Mouse (Mus musculus) megakaryocyte, embryonic 14.5 days (primary cell): ENCODE results near the gene Shisa9.

Experiments
- FLI1 ChIP-seq: IDR thresholded peaks from 2 replicates; pipeline ENCODE4 v1.6.1; 2012; ENCODE audit warnings: low read length, inconsistent platforms, mixed read lengths
- GATA1 ChIP-seq: IDR thresholded peaks from 3 replicates; pipeline ENCODE4 v1.6.1; 2012; ENCODE audit warnings: mixed read lengths, low read length, inconsistent platforms, borderline replicate concordance

DNA sequence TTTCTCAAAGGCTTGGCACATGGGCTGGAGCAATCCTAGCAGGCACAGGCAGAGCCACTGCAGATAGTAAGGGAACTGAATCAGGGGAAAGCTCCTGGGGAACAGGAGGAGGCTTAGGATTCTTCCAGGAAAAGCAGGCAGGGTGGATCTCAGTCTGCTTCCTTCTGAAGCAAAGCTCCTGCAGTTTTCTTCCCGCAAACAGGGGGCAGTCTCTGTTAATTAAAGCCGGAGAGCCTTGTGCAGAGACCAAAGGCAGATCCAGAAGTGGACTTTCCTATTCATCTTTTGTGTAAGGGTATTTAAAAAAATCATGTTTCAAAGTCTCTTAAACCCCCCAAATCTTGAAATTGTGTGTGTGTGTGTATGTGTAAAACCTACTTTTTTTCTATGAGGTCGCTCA is 3.1 kb upstream of the Shisa9 start:
- no peak for TF ChIP-seq GATA1
- TF ChIP-seq FLI1, result no peak
